Mouse (Mus musculus): ENCODE results near the gene Fam3b. TPM values are rescaled to one million over a fixed set of nuclear protein-coding genes. Genes with fewer than 3 reads are reported as not detected.

The Fam3b gene
- not detected in 4 replicates for total RNA-seq (2023; ENCODE audit: inconsistent age)

DNA sequence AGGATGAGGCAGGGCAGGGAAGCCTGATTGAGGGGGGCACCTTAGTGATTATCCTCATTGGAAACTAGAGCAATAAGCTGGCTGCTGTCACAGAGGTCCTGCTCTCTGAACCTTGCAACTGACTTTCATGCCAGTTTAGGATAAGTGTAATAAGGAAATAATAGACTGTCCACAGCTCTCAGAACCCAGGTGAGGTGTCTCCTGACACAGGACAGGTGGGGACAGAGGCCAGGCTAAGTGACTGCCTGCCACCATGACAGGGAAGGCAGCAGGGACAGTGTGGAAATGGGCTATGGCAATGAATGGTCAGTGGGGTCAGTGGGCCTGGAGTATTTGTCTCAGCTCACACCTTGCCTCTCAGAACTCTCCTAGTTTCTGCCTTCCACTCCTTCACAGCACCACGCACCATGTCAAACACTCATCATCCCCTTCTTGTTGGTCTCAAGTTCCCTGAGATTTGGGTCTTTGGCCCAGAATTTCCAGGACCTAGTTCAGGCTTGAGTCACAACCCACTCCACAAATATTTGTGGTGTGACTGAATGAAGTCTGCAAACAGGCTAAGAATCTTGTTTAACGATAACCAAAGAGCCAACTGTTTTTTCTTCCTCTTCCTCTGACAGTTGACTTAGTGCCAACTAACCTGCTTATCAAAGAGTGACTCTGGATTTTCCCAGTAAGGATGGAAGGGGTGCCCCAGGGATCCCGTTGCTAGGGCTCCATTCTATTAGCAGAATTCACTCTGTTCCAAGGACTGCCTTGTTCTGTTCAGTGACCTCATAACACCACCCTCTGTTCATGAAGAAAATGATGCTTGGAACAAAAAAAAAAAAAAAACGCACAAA lies at the start of gene Fam3b:
Gene Fam3b, minus strand, starts transcription at position 718 of the 842 bp plus-strand sequence.

DNA sequence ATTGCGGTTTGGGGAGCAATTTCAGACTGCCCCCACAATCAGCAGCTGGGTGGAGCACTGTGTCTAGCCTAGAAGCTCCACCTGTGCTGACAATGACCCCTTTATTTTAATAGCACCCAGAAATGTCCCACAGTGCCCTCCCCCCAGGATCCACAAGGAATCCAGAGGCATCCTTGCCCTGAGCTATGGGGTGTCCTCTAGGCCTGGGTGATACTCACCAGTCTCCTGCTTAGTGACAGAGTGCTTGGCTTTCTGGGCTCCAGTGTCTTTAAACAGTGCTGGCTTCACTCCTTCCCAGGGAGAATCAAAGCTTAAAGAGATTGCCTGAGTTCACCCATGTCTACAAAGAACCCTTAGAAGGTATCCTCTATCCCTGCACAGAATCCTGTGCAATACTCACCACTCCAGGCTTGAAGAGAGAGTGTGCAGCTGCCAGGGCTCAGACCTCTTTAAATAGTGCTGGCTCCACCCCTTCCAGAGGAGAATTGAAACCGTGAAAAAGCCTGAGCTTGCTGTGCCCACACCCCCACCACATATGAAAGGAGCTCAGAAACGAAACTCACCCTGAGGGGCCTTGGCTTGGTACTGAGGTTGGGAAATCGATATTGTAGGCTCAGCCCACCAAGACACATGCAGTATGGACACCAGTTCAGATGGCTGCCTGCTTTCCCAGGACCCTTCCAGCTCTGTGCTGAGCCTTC lies 52.0 kb downstream of the Fam3b start, which contains the start of gene Mx1:
Gene Mx1, minus strand, starts transcription at position 427 of the 701 bp plus-strand sequence.

Other genes starting within 250 kb of the Fam3b start
- gene Bace2, start 158.1 kb downstream of the Fam3b start, total RNA-seq (2023; ENCODE audit: inconsistent age), result 0.69 TPM in 1 of 4 replicates, not detected in the others
- 23.4 to 52.1 TPM (median 42.6 TPM) in 4 replicates for gene Mx1, start 51.9 kb downstream of the Fam3b start, total RNA-seq (2023; ENCODE audit: inconsistent age)
- not detected in 4 replicates for gene Tmprss2, start 96.4 kb upstream of the Fam3b start, total RNA-seq (2023; ENCODE audit: inconsistent age)
- gene Ripk4, start 249.0 kb upstream of the Fam3b start, total RNA-seq (2023; ENCODE audit: inconsistent age), result 0.24 to 0.38 TPM (median 0.30 TPM) in 4 replicates

Data from B cell, adult (primary cell).